Mouse (Mus musculus) MEL (cell line): ENCODE results near the gene Adam12. TPM values are rescaled to one million over a fixed set of nuclear protein-coding genes. Genes with fewer than 3 reads are reported as not detected.

Source experiments
- DNase-seq: peaks from one replicate; pipeline ENCODE4 v3.0.0; 2011; ENCODE audit warnings: low read depth, low spot score
- H3K27ac ChIP-seq: 2 replicates; pipeline ENCODE4 v1.5.1; 2012; ENCODE audit warnings: low read depth, mild to moderate bottlenecking, control low read depth, low read length, moderate library complexity; ENCODE audit not compliant: control insufficient read depth
- H3K27me3 ChIP-seq, 2 experiments: fragments of 150-350 bp in 1 of 2; sonication (generic) in 1 of 2; 2 replicates each; pipeline ENCODE4 v1.6.1; 2012; ENCODE audit warnings: low read length in 2 of 2, mild to moderate bottlenecking in 2 of 2, improper control_type of control experiment in 1 of 2, moderate library complexity in 1 of 2; ENCODE audit not compliant: insufficient read depth in 2 of 2, control insufficient read depth in 1 of 2
- H3K36me3 ChIP-seq, 2 experiments: 2 replicates each; pipeline ENCODE4 v1.6.1; 2012 to 2014; ENCODE audit warnings: low read length in 2 of 2, improper control_type of control experiment in 1 of 2, inconsistent platforms in 1 of 2, mild to moderate bottlenecking in 1 of 2; ENCODE audit not compliant: insufficient read depth in 2 of 2, control insufficient read depth in 1 of 2
- H3K4me1 ChIP-seq, 2 experiments: fragments of 150-350 bp in 1 of 2; sonication (generic) in 1 of 2; 2 replicates each; pipeline ENCODE4 v1.6.1; 2012; ENCODE audit warnings: low read length in 2 of 2, improper control_type of control experiment in 1 of 2, mild to moderate bottlenecking in 1 of 2; ENCODE audit not compliant: insufficient read depth in 2 of 2, control insufficient read depth in 1 of 2
- H3K4me3 ChIP-seq, 2 experiments: fragments of 150-350 bp in 1 of 2; sonication (generic) in 1 of 2; 2 replicates each; pipeline ENCODE4 v1.5.1; 2012; ENCODE audit warnings: low read depth in 2 of 2, low read length in 2 of 2, mild to moderate bottlenecking in 2 of 2, moderate library complexity in 2 of 2, control low read depth in 1 of 2, improper control_type of control experiment in 1 of 2; ENCODE audit not compliant: control insufficient read depth in 1 of 2, insufficient read depth in 1 of 2
- H3K79me2 ChIP-seq: 2 replicates; pipeline ENCODE4 v1.6.1; 2012; ENCODE audit warnings: mild to moderate bottlenecking, low read length, moderate library complexity; ENCODE audit not compliant: control insufficient read depth, poor library complexity, insufficient read depth
- H3K9ac ChIP-seq: 2 replicates; pipeline ENCODE4 v1.6.1; 2012; ENCODE audit warnings: low read depth, mild to moderate bottlenecking, control low read depth, low read length, moderate library complexity; ENCODE audit not compliant: control insufficient read depth, poor library complexity, severe bottlenecking
- H3K9me3 ChIP-seq: fragments of 150-350 bp; sonication (generic); replicated peaks from 2 replicates; pipeline ENCODE4 v1.6.1; 2012; ENCODE audit warnings: mild to moderate bottlenecking, low read length, improper control_type of control experiment, moderate library complexity; ENCODE audit not compliant: insufficient read depth
- CHD1 ChIP-seq: IDR thresholded peaks from 2 replicates; pipeline ENCODE4 v1.6.1; 2012; ENCODE audit warnings: low read depth, mild to moderate bottlenecking, inconsistent platforms, low read length, improper control_type of control experiment
- CTCF ChIP-seq, 3 experiments: IDR thresholded peaks in 2 of 3; conservative IDR thresholded peaks in 1 of 3; 2 replicates each; pipeline ENCODE4 v1.5.1; 2011 to 2012; ENCODE audit warnings: low read length in 3 of 3, low read depth in 2 of 3, mild to moderate bottlenecking in 2 of 3, improper control_type of control experiment in 1 of 3, inconsistent platforms in 1 of 3, mixed read lengths in 1 of 3, moderate library complexity in 1 of 3; ENCODE audit not compliant: control insufficient read depth in 1 of 3, insufficient read depth in 1 of 3, poor library complexity in 1 of 3, severe bottlenecking in 1 of 3
- E2F4 ChIP-seq: IDR thresholded peaks from 2 replicates; pipeline ENCODE4 v1.6.1; 2011; ENCODE audit warnings: low read depth, low read length, improper control_type of control experiment, borderline replicate concordance
- ELF1 ChIP-seq: IDR thresholded peaks from 2 replicates; pipeline ENCODE4 v1.6.1; 2014; ENCODE audit warnings: low read depth, mild to moderate bottlenecking, inconsistent platforms, low read length, improper control_type of control experiment, moderate library complexity
- ETS1 ChIP-seq: IDR thresholded peaks from 2 replicates; pipeline ENCODE4 v1.6.1; 2012; ENCODE audit warnings: low read depth, mild to moderate bottlenecking, inconsistent platforms, low read length, improper control_type of control experiment, moderate library complexity
- GABPA ChIP-seq: IDR thresholded peaks from 2 replicates; pipeline ENCODE4 v1.6.1; 2012; ENCODE audit warnings: low read depth, mild to moderate bottlenecking, inconsistent platforms, low read length, improper control_type of control experiment, moderate library complexity
- GATA1 ChIP-seq: IDR thresholded peaks from 2 replicates; pipeline ENCODE4 v1.6.1; 2011; ENCODE audit warnings: low read depth, low read length, improper control_type of control experiment
- JUND ChIP-seq: IDR thresholded peaks from 2 replicates; pipeline ENCODE4 v1.6.1; 2011; ENCODE audit warnings: low read depth, mild to moderate bottlenecking, improper control_type of control experiment, low read length
- KAT2A ChIP-seq: conservative IDR thresholded peaks from 2 replicates; pipeline ENCODE4 v1.6.1; 2012; ENCODE audit warnings: low read depth, low read length, improper control_type of control experiment, inconsistent platforms
- MAFK ChIP-seq: IDR thresholded peaks from 2 replicates; pipeline ENCODE4 v1.6.1; 2011; ENCODE audit warnings: low read depth, mild to moderate bottlenecking, low read length, improper control_type of control experiment, borderline replicate concordance
- MAZ ChIP-seq: IDR thresholded peaks from 2 replicates; pipeline ENCODE4 v1.6.1; 2012; ENCODE audit warnings: low read depth, mild to moderate bottlenecking, inconsistent platforms, low read length, improper control_type of control experiment
- MXI1 ChIP-seq: IDR thresholded peaks from 2 replicates; pipeline ENCODE4 v1.6.1; 2011; ENCODE audit warnings: mild to moderate bottlenecking, low read depth, low read length, improper control_type of control experiment
- POLR2A ChIP-seq, 2 experiments: IDR thresholded peaks; 2 replicates each; pipeline ENCODE4 v1.6.1; 2011 to 2012; ENCODE audit warnings: low read length in 2 of 2, mild to moderate bottlenecking in 2 of 2, control low read depth in 1 of 2, improper control_type of control experiment in 1 of 2, low read depth in 1 of 2, moderate library complexity in 1 of 2; ENCODE audit not compliant: control insufficient read depth in 1 of 2, insufficient read depth in 1 of 2, poor library complexity in 1 of 2
- POLR2AphosphoS2 ChIP-seq: IDR thresholded peaks from 2 replicates; pipeline ENCODE4 v1.6.1; 2011; ENCODE audit warnings: low read length, improper control_type of control experiment
- POLR2AphosphoS5 ChIP-seq: IDR thresholded peaks from 2 replicates; pipeline ENCODE4 v1.6.1; 2012; ENCODE audit warnings: low read depth, borderline replicate concordance, mild to moderate bottlenecking, inconsistent platforms, low read length, moderate library complexity, mixed read lengths
- RAD21 ChIP-seq: IDR thresholded peaks from 2 replicates; pipeline ENCODE4 v1.6.1; 2011; ENCODE audit warnings: mild to moderate bottlenecking, low read depth, low read length, improper control_type of control experiment
- SIN3A ChIP-seq: IDR thresholded peaks from 2 replicates; pipeline ENCODE4 v1.6.1; 2012; ENCODE audit warnings: low read length, improper control_type of control experiment, inconsistent platforms
- SMC3 ChIP-seq: IDR thresholded peaks from 2 replicates; pipeline ENCODE4 v1.6.1; 2011; ENCODE audit warnings: low read depth, low read length, improper control_type of control experiment
- TAL1 ChIP-seq: IDR thresholded peaks from 2 replicates; pipeline ENCODE4 v1.6.1; 2012; ENCODE audit warnings: mild to moderate bottlenecking, inconsistent platforms, low read length, moderate library complexity, mixed read lengths
- TBP ChIP-seq: IDR thresholded peaks from 2 replicates; pipeline ENCODE4 v1.8.0; 2011; ENCODE audit warnings: low read depth, low read length, improper control_type of control experiment
- TCF12 ChIP-seq: IDR thresholded peaks from 2 replicates; pipeline ENCODE4 v1.6.1; 2014; ENCODE audit warnings: low read depth, mild to moderate bottlenecking, inconsistent platforms, low read length, improper control_type of control experiment, moderate library complexity
- USF1 ChIP-seq: IDR thresholded peaks from 2 replicates; pipeline ENCODE4 v1.6.1; 2014; ENCODE audit warnings: low read depth, mild to moderate bottlenecking, inconsistent platforms, low read length, improper control_type of control experiment, moderate library complexity
- USF2 ChIP-seq, 2 experiments: IDR thresholded peaks; 2 replicates each; pipeline ENCODE4 v1.6.1; 2011 to 2012; ENCODE audit warnings: improper control_type of control experiment in 2 of 2, low read length in 2 of 2, borderline replicate concordance in 1 of 2, inconsistent platforms in 1 of 2, low read depth in 1 of 2, mild to moderate bottlenecking in 1 of 2; ENCODE audit not compliant: insufficient read depth in 1 of 2
- ZC3H11A ChIP-seq: IDR thresholded peaks from 2 replicates; pipeline ENCODE4 v1.6.1; 2012; ENCODE audit warnings: low read depth, mild to moderate bottlenecking, inconsistent platforms, low read length, improper control_type of control experiment
- ZKSCAN1 ChIP-seq: IDR thresholded peaks from 2 replicates; pipeline ENCODE4 v1.6.1; 2012; ENCODE audit warnings: low read depth, mild to moderate bottlenecking, inconsistent platforms, low read length, improper control_type of control experiment, moderate library complexity
- ZMIZ1 ChIP-seq: IDR thresholded peaks from 2 replicates; pipeline ENCODE4 v1.6.1; 2012; ENCODE audit warnings: low read depth, mild to moderate bottlenecking, inconsistent platforms, low read length, improper control_type of control experiment, moderate library complexity
- polyA plus RNA-seq, 2 experiments: library from polyadenylated mRNA; stranded (reverse) in 1 of 2; unstranded in 1 of 2; fragments of >175 nt in 1 of 2; fragments of >200 nt in 1 of 2; gene quantifications; 2 replicates each; pipeline versions ENCODE4 v1.2.1 to v1.2.4; 2012; ENCODE audit warnings: low replicate concordance in 2 of 2, low read depth in 1 of 2; ENCODE audit not compliant: insufficient read length in 2 of 2, insufficient read depth in 1 of 2, missing spikeins in 1 of 2
- total RNA-seq: library from RNA; depleted of rRNA; stranded (reverse); fragments of 300-350 nt; gene quantifications from 2 replicates; pipeline ENCODE4 v1.2.3, GENCODE M21; 2012

Adam12 gene
- total and polyA plus RNA-seq, 3 experiments, result not detected

DNA sequence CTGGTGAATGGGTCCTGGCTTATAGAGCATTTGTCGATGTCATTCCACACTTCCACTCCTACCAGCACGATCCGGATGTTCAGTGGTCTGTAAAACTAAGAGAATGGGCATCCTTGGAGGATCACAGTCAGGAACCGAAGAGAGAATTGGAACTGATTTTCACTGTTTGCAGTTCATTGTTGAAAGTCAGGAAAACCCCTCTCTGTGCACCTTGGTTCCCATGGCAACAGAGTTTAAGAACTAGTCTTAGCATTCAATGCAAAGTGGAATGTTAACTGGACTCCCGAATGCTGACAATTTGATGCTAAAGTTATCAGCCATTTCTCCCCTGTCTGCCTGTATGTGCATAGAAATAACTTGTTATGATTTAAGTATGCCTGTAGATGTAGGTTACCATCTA is 264.0 kb downstream of the Adam12 start:
- H3K27ac ChIP-seq, result no peak overlapping the region
- H3K9me3 ChIP-seq, result no peaks in the 10 kb centered on the region
- no peaks in the 10 kb centered on the region for H3K27me3 ChIP-seq
- no peaks in the 10 kb centered on the region for H3K79me2 ChIP-seq
- no peak overlapping the region for H3K9ac ChIP-seq
- H3K4me3 ChIP-seq, result no peak overlapping the region
- no peak for DNase-seq
- H3K36me3 ChIP-seq, result no peaks in the 10 kb centered on the region
- TF ChIP-seq ELF1 (no peak), ZC3H11A (no peak), SIN3A (no peak), USF1 (no peak), RAD21 (no peak), SMC3 (no peak), MAZ (no peak), POLR2AphosphoS2 (no peak), POLR2AphosphoS5 (no peak), TCF12 (no peak), POLR2A (IDR thresholded peaks at IDR 0.05; ENCODE audit: control insufficient read depth in 1 of 2, insufficient read depth in 1 of 2, low read depth in 1 of 2, low read length in 2 of 2, poor library complexity in 1 of 2) (no peak), GATA1 (no peak), ZMIZ1 (no peak), TAL1 (no peak), ZKSCAN1 (no peak), MAFK (no peak), USF2 (IDR thresholded peaks at IDR 0.05; ENCODE audit: borderline replicate concordance in 1 of 2, insufficient read depth in 1 of 2, low read depth in 1 of 2, low read length in 2 of 2) (no peak), ETS1 (no peak), JUND (no peak), TBP (no peak)
- no peaks in the 10 kb centered on the region for H3K4me1 ChIP-seq

DNA sequence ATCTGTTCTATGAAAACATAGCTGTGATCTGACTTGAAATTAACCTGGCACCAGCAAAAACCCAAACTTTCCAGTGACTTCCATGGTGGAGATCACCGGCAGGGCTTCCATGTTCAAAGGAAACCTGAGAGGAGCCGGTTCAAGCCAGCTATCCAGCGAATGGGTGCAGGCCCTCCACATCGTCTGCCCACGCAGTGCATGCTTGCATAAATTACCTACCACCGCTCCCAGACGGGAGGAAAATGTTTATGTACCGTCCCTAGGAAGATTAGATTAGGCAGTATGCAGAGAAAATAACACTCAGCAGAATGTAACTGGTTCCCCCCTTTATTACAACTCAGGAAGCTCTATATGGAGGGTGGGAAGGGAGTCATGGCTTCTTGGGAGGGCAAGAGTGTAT is 268.4 kb downstream of the Adam12 start:
- no peaks in the 10 kb centered on the region for H3K4me1 ChIP-seq
- TF ChIP-seq MXI1 (no peak), POLR2AphosphoS5 (no peak), KAT2A (no peak), POLR2AphosphoS2 (no peak), E2F4 (no peak), CHD1 (no peak), CTCF (IDR thresholded peaks at IDR 0.05 in 2 of 3, conservative IDR thresholded peaks at IDR 0.05 in 1 of 3; ENCODE audit: control insufficient read depth in 1 of 3, insufficient read depth in 1 of 3, low read depth in 2 of 3, low read length in 3 of 3, poor library complexity in 1 of 3, severe bottlenecking in 1 of 3) (no peak), TAL1 (no peak), GABPA (no peak), ZMIZ1 (no peak)
- TF ChIP-seq, all 39 proteins: peak for 0
- H3K79me2 ChIP-seq, result no peaks in the 10 kb centered on the region
- no peaks in the 10 kb centered on the region for H3K27me3 ChIP-seq
- no peak for DNase-seq
- no peak overlapping the region for H3K9ac ChIP-seq
- H3K9me3 ChIP-seq, result no peaks in the 10 kb centered on the region
- no peak overlapping the region for H3K4me3 ChIP-seq
- no peak overlapping the region for H3K27ac ChIP-seq
- no peaks in the 10 kb centered on the region for H3K36me3 ChIP-seq
